Mouse (Mus musculus): ENCODE data around the gene Fabp6. TPM values are rescaled to one million over a fixed set of nuclear protein-coding genes. Genes with fewer than 3 reads are reported as not detected.

The Fabp6 gene
- total and polyA plus RNA-seq, 3 experiments: not detected

DNA sequence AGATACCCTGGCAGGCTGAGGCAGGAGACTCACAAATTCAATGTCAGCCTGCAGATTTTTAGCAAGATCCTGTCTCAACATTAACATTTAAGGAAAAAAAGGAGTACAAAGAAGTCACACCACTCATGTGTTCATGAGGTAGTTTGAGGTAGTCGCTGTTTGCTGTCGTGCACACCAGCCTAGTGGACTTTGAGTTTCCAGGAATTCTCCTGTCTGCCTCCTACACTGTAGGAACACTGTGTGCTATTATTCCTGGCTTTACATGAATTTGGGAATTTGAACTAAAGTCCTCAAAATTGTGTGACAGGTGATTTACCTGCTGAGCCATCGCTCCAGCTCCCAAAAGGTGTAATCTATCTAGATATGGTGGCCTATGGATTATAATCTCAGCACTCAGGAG lies 37.1 kb upstream of the Fabp6 start:
- no peak for TF ChIP-seq MAX (IDR thresholded peaks at IDR 0.05; ENCODE audit: low read length)
- TF ChIP-seq SMC3 (IDR thresholded peaks at IDR 0.05; ENCODE audit: low read depth, low read length): no peak
- no peak for TF ChIP-seq ZKSCAN1 (IDR thresholded peaks at IDR 0.05; ENCODE audit: borderline replicate concordance, low read depth, low read length)
- TF ChIP-seq BHLHE40 (IDR thresholded peaks at IDR 0.05; ENCODE audit: low read depth, low read length): no peak
- no peak for TF ChIP-seq POLR2A (IDR thresholded peaks at IDR 0.05; ENCODE audit: low read depth, low read length)
- no peak for TF ChIP-seq MEF2A (IDR thresholded peaks at IDR 0.05; ENCODE audit: borderline replicate concordance, low read depth, low read length)
- TF ChIP-seq RCOR1 (conservative IDR thresholded peaks at IDR 0.05; ENCODE audit: low read depth, low read length): no peak
- no peaks in the 10 kb centered on the region; a peak in 1 of 4 replicates for H3K4me1 ChIP-seq (ENCODE audit: control insufficient read depth in 1 of 2, insufficient read depth in 2 of 2)
- H3K36me3 ChIP-seq (replicated peaks in 1 of 2; ENCODE audit: control insufficient read depth in 1 of 2, insufficient read depth in 1 of 2, low read length in 1 of 2): no peaks in the 10 kb centered on the region
- no peaks in the 10 kb centered on the region for H3K79me2 ChIP-seq (replicated peaks; ENCODE audit: control insufficient read depth, extremely low read depth, insufficient read depth, poor library complexity, severe bottlenecking)
- H3K27ac ChIP-seq (ENCODE audit: insufficient read depth, low read depth): no peak overlapping the region
- DNase-seq (ENCODE audit: extremely low read depth): no peak
- no peak overlapping the region for H3K4me3 ChIP-seq (replicated peaks in 1 of 3; ENCODE audit: low read depth in 2 of 3, low read length in 2 of 3, poor library complexity in 1 of 3)
- dilution Hi-C loops (cut with MboI; ENCODE audit: extremely low pct_ligation_motif_present, extremely low pct_unique_long_range_greater_than_20kb, low sequenced_read_pairs): no loop called here
- peaks cover 11% of the 10 kb centered on the region for H3K9me3 ChIP-seq (replicated peaks; ENCODE audit: low read length)
- H3K4me2 ChIP-seq (ENCODE audit: insufficient read depth, low read depth, poor library complexity, severe bottlenecking): no peak overlapping the region
- no peak overlapping the region for H3K9ac ChIP-seq (ENCODE audit: insufficient read depth, low read depth)
- H3K27me3 ChIP-seq (replicated peaks): no peaks in the 10 kb centered on the region
- in situ Hi-C loops (cut with MboI; ENCODE audit: low pct_ligation_motif_present, low pct_unique_long_range_greater_than_20kb, low sequenced_read_pairs): no loop called here

DNA sequence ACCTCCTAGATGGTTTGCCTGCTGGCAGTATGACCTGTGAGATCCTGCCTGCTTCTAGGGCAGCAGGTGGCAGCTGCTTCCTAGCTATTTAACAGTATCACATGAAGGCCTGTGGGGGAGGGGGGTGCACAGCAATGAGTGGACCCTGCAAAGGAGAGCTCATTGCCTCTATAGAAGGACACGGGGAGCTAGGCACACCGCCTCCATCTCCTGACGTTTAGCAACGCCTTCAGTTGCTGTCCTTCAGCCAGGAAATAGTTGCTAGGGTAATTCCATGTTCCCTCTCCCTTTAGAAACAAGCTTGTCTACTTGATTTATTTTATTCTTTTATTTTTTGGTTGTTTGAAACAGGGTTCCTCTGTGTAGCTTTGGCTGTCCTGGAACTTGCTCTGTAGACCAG lies 35.4 kb upstream of the Fabp6 start:
- Histone ChIP-seq H3K4me1 (ENCODE audit: control insufficient read depth in 1 of 2, insufficient read depth in 2 of 2) (peaks cover 0 to 10% of the 10 kb centered on the region in 2 experiments; a peak in 3 of 4 replicates), H3K36me3 (replicated peaks in 1 of 2; ENCODE audit: control insufficient read depth in 1 of 2, insufficient read depth in 1 of 2, low read length in 1 of 2) (no peaks in the 10 kb centered on the region), H3K79me2 (replicated peaks; ENCODE audit: control insufficient read depth, extremely low read depth, insufficient read depth, poor library complexity, severe bottlenecking) (no peaks in the 10 kb centered on the region), H3K9me3 (replicated peaks; ENCODE audit: low read length) (peaks cover 11% of the 10 kb centered on the region), H3K4me2 (ENCODE audit: insufficient read depth, low read depth, poor library complexity, severe bottlenecking) (no peak overlapping the region), H3K27me3 (replicated peaks) (no peaks in the 10 kb centered on the region), H3K27ac (ENCODE audit: insufficient read depth, low read depth) (no peak overlapping the region), H3K9ac (ENCODE audit: insufficient read depth, low read depth) (no peak overlapping the region), H3K4me3 (replicated peaks in 1 of 3; ENCODE audit: low read depth in 2 of 3, low read length in 2 of 3, poor library complexity in 1 of 3) (no peak overlapping the region)
- in situ Hi-C loops (cut with MboI; ENCODE audit: low pct_ligation_motif_present, low pct_unique_long_range_greater_than_20kb, low sequenced_read_pairs) (no loop called here), dilution Hi-C loops (cut with MboI; ENCODE audit: extremely low pct_ligation_motif_present, extremely low pct_unique_long_range_greater_than_20kb, low sequenced_read_pairs) (no loop called here)
- TF ChIP-seq IRF4 (IDR thresholded peaks at IDR 0.05; ENCODE audit: low read depth, low read length) (no peak), RCOR1 (conservative IDR thresholded peaks at IDR 0.05; ENCODE audit: low read depth, low read length) (no peak), TBP (conservative IDR thresholded peaks at IDR 0.05; ENCODE audit: low read depth, low read length) (no peak), E2F4 (IDR thresholded peaks at IDR 0.05; ENCODE audit: insufficient replicate concordance, low read depth, low read length) (no peak), KAT2A (IDR thresholded peaks at IDR 0.05; ENCODE audit: insufficient replicate concordance, low read length) (no peak), JUN (IDR thresholded peaks at IDR 0.05; ENCODE audit: insufficient read depth, low read depth, low read length) (no peak), CHD1 (IDR thresholded peaks at IDR 0.05; ENCODE audit: low read depth, low read length) (no peak)
- no peak for DNase-seq (ENCODE audit: extremely low read depth)

Measured in CH12.LX (cell line).